Mouse (Mus musculus): Measurements from ENCODE around the gene Slc25a17. TPM values are rescaled to one million over a fixed set of nuclear protein-coding genes. Genes with fewer than 3 reads are reported as not detected.

Gene Slc25a17
- polyA plus RNA-seq (2015; fragmentation: Nextera tagmentation; extraction: Ambion mirVana), result 123 and 125 TPM in 2 replicates

GRCm38 (mm10) chr15:81360345-81361021, at the start of gene Slc25a17:
Slc25a17 (minus strand) TSS chr15:81360812.
- Histone ChIP-seq H3K4me3 (peak within 1 kb of the TSS; percentile 65), H3K9ac (peak within 1 kb of the TSS; percentile 67), H3K36me3 (peaks cover 15% of the 10 kb centered on the region), H3K4me1 (replicated peaks) (peaks cover 39% of the 10 kb centered on the region), H3K4me2 (peak within 1 kb of the TSS; percentile 82), H3K27ac (replicated peaks) (peak within 1 kb of the TSS; percentile 70), H3K9me3 (no peaks in the 10 kb centered on the region), H3K27me3 (no peaks in the 10 kb centered on the region)
- under 1% methylated on average over 30 of the region's 30 CpGs for WGBS
- peak; percentile 99 for ATAC-seq (ENCODE audit: low FRiP score, low read depth)

DNA sequence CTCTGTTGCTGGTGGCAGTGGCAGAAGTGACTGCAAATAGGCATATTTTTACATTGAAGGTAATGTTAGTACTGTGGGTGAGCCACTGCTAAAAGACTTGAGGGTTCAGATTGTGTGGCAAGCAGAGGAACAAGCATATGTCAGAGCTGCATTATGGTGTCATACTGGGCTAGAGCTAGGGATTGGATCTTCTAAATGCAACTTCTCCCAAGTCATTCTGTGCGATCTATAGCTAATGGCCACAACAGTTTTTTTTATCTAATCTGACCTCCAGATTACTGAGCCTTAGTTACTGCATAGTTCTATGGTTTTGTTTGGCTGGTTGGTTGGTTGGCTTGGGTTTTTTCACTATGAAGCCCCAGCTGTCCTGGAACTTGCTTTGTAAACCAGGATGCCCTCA, 47.6 kb upstream of the Slc25a17 start, which contains the start of gene Dnajb7:
Gene Dnajb7, minus strand, starts transcription at position 101 of the 400 bp plus-strand sequence.
- Histone ChIP-seq H3K4me1 (replicated peaks) (no peaks in the 10 kb centered on the region), H3K27me3 (no peaks in the 10 kb centered on the region), H3K36me3 (no peaks in the 10 kb centered on the region), H3K4me3 (no peak within 1 kb of the TSS), H3K4me2 (no peak within 1 kb of the TSS), H3K27ac (replicated peaks) (no peak within 1 kb of the TSS), H3K9me3 (no peaks in the 10 kb centered on the region), H3K9ac (no peak within 1 kb of the TSS)
- WGBS, result 91% methylated on average over 1 of the region's 1 CpGs
- ATAC-seq (ENCODE audit: low FRiP score, low read depth), result no peak

DNA sequence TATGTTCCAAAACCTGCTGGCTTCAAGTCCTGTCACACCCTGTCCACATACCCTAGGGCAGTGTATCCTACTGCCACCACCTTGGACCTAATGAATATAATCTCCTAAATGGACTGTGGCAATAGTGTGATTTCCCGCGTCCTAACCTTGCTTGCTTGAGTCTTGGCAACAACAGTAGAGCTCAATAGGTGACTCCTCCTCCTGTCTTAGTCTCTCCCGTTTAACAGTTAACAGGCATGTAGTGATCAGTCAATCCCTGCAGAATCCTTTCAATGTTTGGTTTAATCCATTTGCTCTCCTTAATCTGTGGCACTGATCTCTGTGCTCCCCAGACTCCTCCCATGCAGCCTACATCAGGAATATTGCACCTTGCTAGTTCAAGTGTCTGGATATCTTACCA, 44.4 kb upstream of the Slc25a17 start:
- no peak overlapping the region for H3K4me3 ChIP-seq
- H3K27me3 ChIP-seq, result no peaks in the 10 kb centered on the region
- no peaks in the 10 kb centered on the region for H3K9me3 ChIP-seq
- no peak overlapping the region for H3K9ac ChIP-seq
- no peak for ATAC-seq (ENCODE audit: low FRiP score, low read depth)
- no peak overlapping the region for H3K27ac ChIP-seq (replicated peaks)
- H3K4me2 ChIP-seq, result no peak overlapping the region
- no peaks in the 10 kb centered on the region for H3K36me3 ChIP-seq
- peaks cover 12% of the 10 kb centered on the region for H3K4me1 ChIP-seq (replicated peaks)
- WGBS, result 83% methylated on average over 3 of the region's 3 CpGs

DNA sequence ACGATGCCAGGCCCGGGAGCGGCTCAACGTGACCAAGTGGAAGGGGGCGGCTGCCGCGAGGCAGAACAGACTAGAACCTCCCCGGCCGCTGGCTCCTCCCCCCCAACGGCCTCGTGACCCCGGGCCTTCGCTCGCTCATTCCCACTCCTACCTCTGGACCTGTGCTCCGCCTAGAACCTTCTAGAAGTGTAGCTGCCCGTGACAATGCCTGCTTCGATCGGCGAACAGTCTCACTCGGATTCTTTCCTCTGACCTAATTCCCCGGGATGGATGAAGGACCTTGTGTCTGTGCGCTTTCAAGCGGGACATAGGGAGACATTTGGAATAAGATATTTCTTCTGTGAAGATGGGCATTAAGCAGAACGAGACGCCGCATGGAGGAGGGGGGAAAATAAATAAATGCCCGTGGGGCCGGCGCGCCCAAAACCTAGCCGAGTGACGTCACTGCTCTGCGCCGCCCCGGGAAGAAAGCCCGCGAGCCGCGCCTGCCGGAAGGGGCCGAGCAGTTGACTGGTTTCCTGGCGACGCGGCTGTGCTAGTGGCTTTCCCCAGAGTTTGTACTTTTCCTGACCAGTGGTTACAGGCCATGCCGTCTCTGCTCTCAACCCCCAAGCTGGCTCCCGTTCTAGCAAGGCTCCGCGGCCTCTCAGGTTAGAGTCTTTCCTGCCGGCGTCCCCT, 39.2 kb upstream of the Slc25a17 start, which contains the start of the genes St13 and Xpnpep3:
Gene St13, minus strand, starts transcription at position 440 of the 678 bp plus-strand sequence.
Gene Xpnpep3, plus strand, starts transcription at position 501 of the 678 bp plus-strand sequence.
- H3K4me2 ChIP-seq, result peak within 1 kb of the TSS; percentile 66
- H3K36me3 ChIP-seq, result no peaks in the 10 kb centered on the region
- WGBS, result under 1% methylated on average over 50 of the region's 50 CpGs
- peak; percentile 99 for ATAC-seq (ENCODE audit: low FRiP score, low read depth)
- H3K4me3 ChIP-seq, result peak within 1 kb of the TSS; percentile 83
- peak within 1 kb of the TSS; percentile 97 for H3K27ac ChIP-seq (replicated peaks)
- peak within 1 kb of the TSS; percentile 94 for H3K9ac ChIP-seq
- H3K4me1 ChIP-seq (replicated peaks), result peaks cover 31% of the 10 kb centered on the region
- H3K9me3 ChIP-seq, result no peaks in the 10 kb centered on the region
- H3K27me3 ChIP-seq, result no peaks in the 10 kb centered on the region

DNA sequence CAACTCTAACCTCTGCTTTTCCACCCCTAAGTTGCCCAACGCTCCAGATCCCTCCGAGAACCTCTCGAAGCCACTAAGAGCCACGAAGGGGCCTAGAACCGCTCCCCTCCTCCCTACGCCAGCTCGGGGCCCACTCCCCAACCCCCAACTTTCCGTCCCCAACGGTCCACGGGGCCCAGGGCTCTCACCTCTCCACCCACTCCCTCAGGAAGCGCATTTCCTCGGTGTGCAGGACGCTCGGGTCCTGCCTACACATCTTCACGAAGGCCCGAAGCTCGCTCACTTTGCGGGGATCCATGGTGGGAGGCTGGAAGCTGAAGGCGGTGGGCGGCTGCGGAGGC, 38.7 kb upstream of the Slc25a17 start:
- Histone ChIP-seq H3K27ac (replicated peaks) (peak overlapping the region; percentile 97), H3K36me3 (no peaks in the 10 kb centered on the region), H3K4me3 (peak overlapping the region; percentile 83), H3K9me3 (no peaks in the 10 kb centered on the region), H3K4me1 (replicated peaks) (peaks cover 31% of the 10 kb centered on the region), H3K9ac (peak overlapping the region; percentile 94), H3K4me2 (peak overlapping the region; percentile 66), H3K27me3 (no peaks in the 10 kb centered on the region)
- ATAC-seq (ENCODE audit: low FRiP score, low read depth), result no peak
- 0% methylated on average over 21 of the region's 21 CpGs for WGBS

GRCm38 (mm10) chr15:81398189-81398588, 37.6 kb upstream of the Slc25a17 start:
- Histone ChIP-seq H3K9ac (peak overlapping the region; percentile 94), H3K36me3 (no peaks in the 10 kb centered on the region), H3K27ac (replicated peaks) (no peak overlapping the region), H3K27me3 (no peaks in the 10 kb centered on the region), H3K9me3 (no peaks in the 10 kb centered on the region), H3K4me2 (peak overlapping the region; percentile 66), H3K4me1 (replicated peaks) (peaks cover 31% of the 10 kb centered on the region), H3K4me3 (peak overlapping the region; percentile 83)
- no peak for ATAC-seq (ENCODE audit: low FRiP score, low read depth)

DNA sequence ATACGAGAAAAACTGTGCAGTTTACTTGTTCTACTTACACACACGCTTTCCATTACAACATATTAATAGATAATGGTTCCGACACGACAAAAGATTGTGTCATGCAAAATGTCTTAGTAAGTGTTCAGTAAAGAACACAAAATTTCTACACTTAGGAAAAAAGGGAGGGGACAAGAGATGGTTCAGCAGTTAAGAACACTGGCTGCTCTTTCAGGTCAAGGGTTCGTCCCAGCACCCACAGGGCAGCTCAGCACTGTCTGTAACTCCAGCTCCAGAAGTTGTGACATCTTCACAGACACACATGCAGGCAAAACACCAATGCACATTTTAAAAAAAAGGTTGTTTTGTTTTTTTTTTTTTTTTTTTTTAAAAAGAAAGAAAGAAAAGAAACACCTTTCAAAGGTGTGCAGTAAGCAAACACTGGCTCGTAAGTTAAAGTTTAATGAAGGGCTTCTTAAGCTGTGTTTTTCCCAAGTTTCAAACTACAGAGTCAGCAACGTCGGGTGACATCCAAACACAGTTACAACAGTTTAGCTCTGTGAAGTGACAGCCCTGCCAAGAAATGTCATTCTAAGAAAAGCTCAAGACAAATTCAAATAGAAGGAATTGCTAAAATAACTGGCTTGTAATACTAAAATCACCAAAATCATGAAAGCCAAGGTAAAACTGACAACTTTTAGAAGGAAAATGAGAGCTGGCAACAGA, 33.8 kb upstream of the Slc25a17 start:
- peaks cover 19% of the 10 kb centered on the region for H3K4me1 ChIP-seq (replicated peaks)

DNA sequence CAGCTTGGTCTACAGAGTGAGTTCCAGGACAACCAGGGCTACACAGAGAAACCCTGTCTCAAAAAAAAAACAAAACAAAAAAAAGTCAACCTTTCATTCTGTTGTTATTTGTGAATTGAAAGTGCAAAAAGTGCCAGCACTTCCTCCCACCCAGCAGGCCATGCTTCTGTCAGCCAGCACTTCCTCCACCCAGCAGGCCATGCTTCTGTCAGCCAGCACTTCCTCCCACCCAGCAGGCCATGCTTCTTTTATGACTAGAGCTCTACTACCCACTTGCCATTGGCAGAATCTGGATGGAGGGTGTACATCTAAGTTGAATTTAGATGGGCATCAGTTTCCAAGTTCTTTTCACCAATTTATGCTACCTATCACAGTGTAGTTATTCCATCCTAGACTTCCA, 32.4 kb upstream of the Slc25a17 start:
- H3K36me3 ChIP-seq, result peaks cover 39% of the 10 kb centered on the region
- no peak overlapping the region for H3K9ac ChIP-seq
- H3K4me2 ChIP-seq, result no peak overlapping the region
- no peak for ATAC-seq (ENCODE audit: low FRiP score, low read depth)
- H3K4me3 ChIP-seq, result no peak overlapping the region
- H3K4me1 ChIP-seq (replicated peaks), result peaks cover 11% of the 10 kb centered on the region
- no peak overlapping the region for H3K27ac ChIP-seq (replicated peaks)
- no peaks in the 10 kb centered on the region for H3K27me3 ChIP-seq
- no peaks in the 10 kb centered on the region for H3K9me3 ChIP-seq

More for the DNA sequence above, 33.8 kb upstream of the Slc25a17 start:
- WGBS, result 90% methylated on average over 8 of the region's 8 CpGs
- Histone ChIP-seq H3K27me3 (no peaks in the 10 kb centered on the region), H3K4me3 (no peak overlapping the region), H3K9ac (no peak overlapping the region), H3K4me2 (no peak overlapping the region), H3K36me3 (peaks cover 27% of the 10 kb centered on the region), H3K27ac (replicated peaks) (no peak overlapping the region), H3K9me3 (no peaks in the 10 kb centered on the region)
- no peak for ATAC-seq (ENCODE audit: low FRiP score, low read depth)

DNA sequence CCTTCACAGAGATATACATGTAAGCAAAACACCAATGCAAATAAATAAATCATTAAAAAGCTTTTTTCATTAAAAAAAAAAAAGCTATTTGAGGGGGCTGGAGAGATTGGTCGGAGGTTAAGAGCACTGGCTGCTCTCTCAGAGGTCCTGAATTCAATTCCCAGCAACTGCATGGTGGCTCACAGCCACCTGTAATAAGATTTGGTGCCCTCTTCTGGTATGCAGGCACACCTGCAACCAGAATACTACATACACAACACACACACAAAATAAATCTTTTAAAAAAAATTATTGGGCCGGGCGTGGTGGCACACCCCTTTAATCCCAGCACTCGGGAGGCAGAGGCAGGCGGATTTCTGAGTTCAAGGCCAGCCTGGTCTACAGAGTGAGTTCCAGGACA, 25.7 kb upstream of the Slc25a17 start:
- WGBS, result 97% methylated on average over 5 of the region's 5 CpGs
- Histone ChIP-seq H3K4me2 (no peak overlapping the region), H3K4me1 (replicated peaks) (no peaks in the 10 kb centered on the region), H3K4me3 (no peak overlapping the region), H3K9ac (no peak overlapping the region), H3K36me3 (peaks cover 83% of the 10 kb centered on the region), H3K27me3 (no peaks in the 10 kb centered on the region), H3K27ac (replicated peaks) (no peak overlapping the region), H3K9me3 (no peaks in the 10 kb centered on the region)
- no peak for ATAC-seq (ENCODE audit: low FRiP score, low read depth)

GRCm38 (mm10) chr15:81378845-81379244, 18.2 kb upstream of the Slc25a17 start:
- H3K27me3 ChIP-seq, result no peaks in the 10 kb centered on the region
- H3K9me3 ChIP-seq, result no peaks in the 10 kb centered on the region
- peaks cover 60% of the 10 kb centered on the region for H3K36me3 ChIP-seq
- H3K27ac ChIP-seq (replicated peaks), result no peak overlapping the region
- 94% methylated on average over 2 of the region's 2 CpGs for WGBS
- no peak overlapping the region for H3K9ac ChIP-seq
- H3K4me3 ChIP-seq, result no peak overlapping the region
- H3K4me2 ChIP-seq, result no peak overlapping the region
- no peaks in the 10 kb centered on the region for H3K4me1 ChIP-seq (replicated peaks)
- ATAC-seq (ENCODE audit: low FRiP score, low read depth), result no peak

DNA sequence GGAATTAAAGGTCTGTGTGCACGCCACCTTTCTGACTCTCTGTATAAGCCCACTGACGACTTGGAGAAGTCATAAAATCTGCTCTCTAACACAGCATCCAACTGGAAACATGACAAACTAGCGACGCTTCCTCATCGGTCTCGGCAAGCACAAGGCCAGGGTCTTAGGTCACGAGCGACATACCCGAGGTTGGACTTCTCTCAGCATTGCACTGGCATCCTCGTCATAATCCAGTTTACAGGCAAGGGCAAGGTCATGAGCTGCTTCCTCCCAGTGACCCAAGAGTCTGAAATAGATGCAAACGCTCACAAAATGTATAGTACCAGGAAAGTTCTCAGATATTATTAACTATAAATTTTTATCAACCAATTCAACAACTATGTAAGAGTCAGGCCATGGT, 14.0 kb upstream of the Slc25a17 start:
- Histone ChIP-seq H3K9me3 (no peaks in the 10 kb centered on the region), H3K27me3 (no peaks in the 10 kb centered on the region), H3K27ac (replicated peaks) (no peak overlapping the region), H3K36me3 (peaks cover 67% of the 10 kb centered on the region), H3K4me2 (no peak overlapping the region), H3K4me3 (no peak overlapping the region), H3K9ac (no peak overlapping the region), H3K4me1 (replicated peaks) (no peaks in the 10 kb centered on the region)
- 94% methylated on average over 11 of the region's 11 CpGs for WGBS
- no peak for ATAC-seq (ENCODE audit: low FRiP score, low read depth)

- H3K27me3 ChIP-seq, result no peaks in the 10 kb centered on the region
- no peaks in the 10 kb centered on the region for H3K9me3 ChIP-seq
- H3K36me3 ChIP-seq, result peaks cover 76% of the 10 kb centered on the region
- 89% methylated on average over 1 of the region's 1 CpGs for WGBS
- no peak overlapping the region for H3K4me3 ChIP-seq
- no peak overlapping the region for H3K27ac ChIP-seq (replicated peaks)
- H3K4me2 ChIP-seq, result no peak overlapping the region
- no peaks in the 10 kb centered on the region for H3K4me1 ChIP-seq (replicated peaks)
- H3K9ac ChIP-seq, result no peak overlapping the region
- ATAC-seq (ENCODE audit: low FRiP score, low read depth), result no peak
Observed at GRCm38 (mm10) chr15:81370356-81370755, 9.7 kb upstream of the Slc25a17 start.
